Mouse (Mus musculus) MEL (cell line): Measurements from ENCODE around the gene Tmem62.
A peak's percentile ranks its signal among the peaks of the same experiment; 100 is the strongest.

ENCODE experiments used
- CTCF ChIP-seq, 3 experiments: IDR thresholded peaks in 2 of 3; conservative IDR thresholded peaks in 1 of 3; 2 replicates each; pipeline ENCODE4 v1.5.1; 2011 to 2012; ENCODE audit warnings: low read length in 3 of 3, low read depth in 2 of 3, mild to moderate bottlenecking in 2 of 3, improper control_type of control experiment in 1 of 3, inconsistent platforms in 1 of 3, mixed read lengths in 1 of 3, moderate library complexity in 1 of 3; ENCODE audit not compliant: control insufficient read depth in 1 of 3, insufficient read depth in 1 of 3, poor library complexity in 1 of 3, severe bottlenecking in 1 of 3
- ETS1 ChIP-seq: IDR thresholded peaks from 2 replicates; pipeline ENCODE4 v1.6.1; 2012; ENCODE audit warnings: low read depth, mild to moderate bottlenecking, inconsistent platforms, low read length, improper control_type of control experiment, moderate library complexity
- MAX ChIP-seq: IDR thresholded peaks from 2 replicates; pipeline ENCODE4 v1.6.1; 2011; ENCODE audit warnings: low read length, improper control_type of control experiment
- MXI1 ChIP-seq: IDR thresholded peaks from 2 replicates; pipeline ENCODE4 v1.6.1; 2011; ENCODE audit warnings: mild to moderate bottlenecking, low read depth, low read length, improper control_type of control experiment
- POLR2A ChIP-seq, 2 experiments: IDR thresholded peaks; 2 replicates each; pipeline ENCODE4 v1.6.1; 2011 to 2012; ENCODE audit warnings: low read length in 2 of 2, mild to moderate bottlenecking in 2 of 2, control low read depth in 1 of 2, improper control_type of control experiment in 1 of 2, low read depth in 1 of 2, moderate library complexity in 1 of 2; ENCODE audit not compliant: control insufficient read depth in 1 of 2, insufficient read depth in 1 of 2, poor library complexity in 1 of 2
- POLR2AphosphoS5 ChIP-seq: IDR thresholded peaks from 2 replicates; pipeline ENCODE4 v1.6.1; 2012; ENCODE audit warnings: low read depth, borderline replicate concordance, mild to moderate bottlenecking, inconsistent platforms, low read length, moderate library complexity, mixed read lengths
- USF1 ChIP-seq: IDR thresholded peaks from 2 replicates; pipeline ENCODE4 v1.6.1; 2014; ENCODE audit warnings: low read depth, mild to moderate bottlenecking, inconsistent platforms, low read length, improper control_type of control experiment, moderate library complexity

DNA sequence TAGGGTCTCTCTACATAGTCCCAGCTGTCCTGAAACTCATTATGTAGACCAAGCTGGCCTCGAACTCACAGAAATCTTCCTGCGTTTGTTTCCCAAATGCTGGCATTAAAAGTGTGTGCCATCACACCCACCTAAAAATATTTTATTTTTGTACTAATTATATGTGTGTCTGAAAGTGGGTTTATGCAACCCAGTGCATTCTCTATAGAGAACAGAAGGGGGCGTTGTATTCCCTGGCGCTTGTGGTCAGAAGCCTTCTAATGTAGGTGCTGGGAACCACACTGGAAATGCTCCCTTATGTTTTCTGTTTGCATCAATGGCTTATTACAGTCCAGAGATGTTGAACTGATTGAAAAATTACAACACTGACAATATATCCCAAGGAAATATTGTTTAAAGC lies 509 bp upstream of the Tmem62 start:
- TF ChIP-seq USF1 (no peak), POLR2A (IDR thresholded peaks at IDR 0.05; ENCODE audit: control insufficient read depth in 1 of 2, insufficient read depth in 1 of 2, low read depth in 1 of 2, low read length in 2 of 2, poor library complexity in 1 of 2) (no peak), MXI1 (no peak), POLR2AphosphoS5 (no peak), CTCF (IDR thresholded peaks at IDR 0.05 in 2 of 3, conservative IDR thresholded peaks at IDR 0.05 in 1 of 3; ENCODE audit: control insufficient read depth in 1 of 3, insufficient read depth in 1 of 3, low read depth in 2 of 3, low read length in 3 of 3, poor library complexity in 1 of 3, severe bottlenecking in 1 of 3) (peak; percentile 45 to 75 (median 72)), MAX (no peak), ETS1 (no peak)
